Mouse (Mus musculus): Measurements from ENCODE around the gene Krt20.

The Krt20 gene

GRCm38 (mm10) chr11:99437972-99438371 is at the start of gene Krt20:
TSS of gene Krt20 (minus strand) at chr11:99438150.
- DNase-seq (ENCODE audit: low spot score): no peak

DNA sequence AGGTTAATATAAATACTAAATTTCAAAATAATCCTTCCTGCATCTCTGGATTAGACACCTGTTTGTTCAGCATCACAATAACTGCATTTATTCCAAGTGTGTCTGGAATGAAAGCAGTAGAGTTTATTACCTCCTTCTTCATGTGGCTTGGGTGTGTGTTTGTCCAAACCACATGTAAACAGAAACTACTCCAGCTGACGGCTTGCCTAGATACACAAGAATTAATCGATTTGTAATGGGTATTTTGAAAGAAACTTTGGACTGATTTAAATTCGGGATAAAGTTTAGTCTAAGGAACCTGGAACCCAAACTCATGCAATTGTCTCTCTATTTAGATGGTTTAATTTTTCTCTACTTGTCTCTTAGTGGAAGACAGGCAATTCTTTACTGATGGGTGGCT is 37.0 kb upstream of the Krt20 start:
- DNase-seq (ENCODE audit: low spot score): no peak

DNA sequence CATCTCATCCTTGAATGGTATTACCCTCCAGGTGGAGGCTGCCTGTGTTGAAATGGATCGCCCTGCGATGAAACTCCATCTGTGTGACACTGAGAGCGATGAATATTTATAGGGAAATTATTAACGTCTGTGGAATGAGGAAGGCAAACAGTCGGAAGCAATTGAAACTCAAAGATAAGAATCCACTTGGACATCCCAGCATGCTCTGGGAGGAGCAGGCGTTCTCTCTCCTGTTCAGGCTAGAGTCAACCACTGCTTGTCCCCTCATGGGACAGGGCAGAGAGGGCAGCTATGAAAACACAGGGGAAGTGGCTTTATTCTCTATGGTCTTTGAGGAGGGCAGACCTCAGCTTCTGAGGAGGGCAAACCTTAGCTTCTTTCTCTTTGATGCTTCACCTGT is 35.5 kb upstream of the Krt20 start:
- no peak for DNase-seq (ENCODE audit: low spot score)

DNA sequence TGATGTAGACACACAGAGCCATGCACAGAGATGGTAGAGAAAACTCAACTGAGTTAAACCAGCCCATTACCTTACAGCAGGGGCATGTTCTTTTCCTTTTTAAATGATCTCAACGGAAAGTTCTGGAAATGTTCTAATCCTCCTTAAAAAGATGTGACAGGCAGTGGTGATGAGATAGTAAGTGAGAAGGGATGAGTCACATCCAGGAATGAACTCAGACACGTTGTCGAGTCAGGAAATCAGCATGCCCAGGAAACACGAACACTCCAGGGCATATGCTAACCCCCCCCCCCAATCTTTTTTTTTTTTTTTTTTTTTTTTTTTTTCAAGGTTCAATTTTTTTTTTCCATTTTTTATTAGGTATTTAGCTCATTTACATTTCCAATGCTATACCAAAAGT is 34.5 kb upstream of the Krt20 start:
- DNase-seq (ENCODE audit: low spot score): no peak

DNA sequence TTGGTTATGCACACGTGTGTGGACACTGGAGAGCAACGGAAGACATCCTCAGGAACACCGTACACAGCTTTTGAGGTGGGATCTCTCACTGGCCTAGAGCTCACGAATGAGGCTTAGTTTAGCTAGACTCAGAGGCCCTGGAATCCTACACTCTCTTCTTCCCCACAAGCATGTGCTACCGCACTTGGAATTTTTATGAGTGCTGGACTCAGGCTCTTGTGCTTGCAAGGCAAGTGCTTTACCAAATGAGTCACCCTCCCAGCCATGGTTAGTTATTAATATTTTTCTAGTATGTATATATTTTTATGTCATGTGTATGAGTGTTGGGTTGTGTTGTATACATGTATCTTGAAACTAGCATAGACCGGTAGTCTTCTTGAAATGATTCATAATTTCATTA is 34.0 kb upstream of the Krt20 start:
- no peak for DNase-seq (ENCODE audit: low spot score)

GRCm38 (mm10) chr11:99469228-99469627 is 31.3 kb upstream of the Krt20 start:
- DNase-seq (ENCODE audit: low spot score): no peak

DNA sequence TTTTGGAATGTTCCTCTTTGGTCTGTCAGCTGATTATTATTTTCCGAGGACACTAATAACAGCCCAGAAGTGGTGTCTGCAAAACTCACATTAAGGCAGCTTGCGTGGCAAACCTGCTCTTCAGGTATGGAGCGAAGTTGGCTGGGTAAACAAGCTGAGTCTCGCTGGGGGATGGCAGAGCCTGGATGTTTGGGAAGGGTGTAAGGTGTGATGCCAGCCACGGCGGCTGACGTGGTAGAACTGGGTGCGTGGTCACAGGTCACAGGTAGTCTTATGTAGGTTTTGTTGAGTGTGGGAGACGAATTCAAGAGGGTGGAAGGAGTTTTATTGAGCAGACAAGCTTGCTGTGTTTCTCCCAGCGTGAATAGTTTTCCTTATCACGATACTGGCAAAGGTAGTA is 30.6 kb upstream of the Krt20 start:
- no peak for DNase-seq (ENCODE audit: low spot score)

GRCm38 (mm10) chr11:99466316-99466715 is 28.4 kb upstream of the Krt20 start:
- DNase-seq (ENCODE audit: low spot score): no peak

- DNase-seq (ENCODE audit: low spot score): peak; percentile 75
Observed at GRCm38 (mm10) chr11:99464836-99465235, 26.9 kb upstream of the Krt20 start.

DNA sequence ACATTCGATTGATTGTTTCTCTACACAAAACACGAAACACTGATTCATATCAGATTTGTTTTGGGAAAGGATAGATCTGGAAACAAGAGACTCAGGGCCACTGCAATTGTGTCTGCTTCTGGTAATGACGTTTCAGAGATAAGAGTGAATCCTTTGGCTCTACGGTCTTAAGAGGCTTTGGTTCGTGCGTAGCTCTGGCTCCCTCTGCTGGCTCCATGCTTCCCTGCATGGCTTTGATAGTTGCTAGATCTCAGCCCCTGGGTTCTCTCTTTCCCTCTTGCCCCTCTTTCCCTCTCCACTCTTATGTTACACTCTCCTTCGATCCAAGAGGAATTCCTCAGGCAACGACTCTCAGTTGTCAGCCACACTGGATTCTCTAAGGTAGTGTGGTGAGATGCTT is 25.2 kb upstream of the Krt20 start:
- DNase-seq (ENCODE audit: low spot score): peak; percentile 53

GRCm38 (mm10) chr11:99461736-99462135 is 23.8 kb upstream of the Krt20 start:
- no peak for DNase-seq (ENCODE audit: low spot score)

DNA sequence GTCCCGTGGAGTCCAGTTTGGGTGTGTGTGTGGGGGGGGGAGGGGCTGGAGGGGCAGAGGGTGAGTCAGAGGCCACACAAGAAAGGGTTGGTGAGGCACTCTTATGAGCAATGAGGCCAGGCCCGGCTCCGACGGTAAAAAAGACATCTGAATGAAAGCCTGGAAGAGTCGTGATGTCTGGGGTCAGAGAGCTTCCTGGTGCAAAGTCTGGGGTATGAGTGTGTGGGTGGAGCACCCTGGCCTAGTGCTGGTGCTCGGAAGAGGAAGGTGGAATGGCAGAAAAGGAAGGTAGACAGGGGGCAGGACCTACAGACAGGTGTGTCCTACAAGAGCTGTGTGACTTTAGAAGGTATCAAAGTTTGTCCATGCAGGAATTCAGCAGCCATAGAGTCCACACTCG is 20.9 kb upstream of the Krt20 start:
- no peak for DNase-seq (ENCODE audit: low spot score)

GRCm38 (mm10) chr11:99454759-99455158 is 16.8 kb upstream of the Krt20 start:
- no peak for DNase-seq (ENCODE audit: low spot score)

DNA sequence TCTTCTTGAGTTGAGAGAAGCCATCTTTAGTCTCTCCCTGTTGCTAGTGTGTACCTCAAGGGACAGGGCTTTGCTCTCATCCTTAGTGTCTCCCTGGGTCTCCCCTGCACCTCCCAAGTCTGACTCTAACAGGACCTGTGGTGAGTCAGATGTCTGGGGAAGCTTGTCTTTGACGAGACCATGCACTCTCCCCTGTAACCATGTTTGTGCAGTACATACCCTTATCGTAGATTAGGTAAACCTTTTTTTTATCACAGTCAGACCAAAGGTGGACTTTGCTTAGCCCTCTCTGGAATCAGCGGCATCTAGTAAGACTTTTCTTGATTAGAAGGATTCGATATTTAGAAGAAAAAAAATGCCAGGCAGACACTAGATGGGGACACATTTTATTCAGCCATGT is 16.1 kb upstream of the Krt20 start:
- DNase-seq (ENCODE audit: low spot score): no peak

DNA sequence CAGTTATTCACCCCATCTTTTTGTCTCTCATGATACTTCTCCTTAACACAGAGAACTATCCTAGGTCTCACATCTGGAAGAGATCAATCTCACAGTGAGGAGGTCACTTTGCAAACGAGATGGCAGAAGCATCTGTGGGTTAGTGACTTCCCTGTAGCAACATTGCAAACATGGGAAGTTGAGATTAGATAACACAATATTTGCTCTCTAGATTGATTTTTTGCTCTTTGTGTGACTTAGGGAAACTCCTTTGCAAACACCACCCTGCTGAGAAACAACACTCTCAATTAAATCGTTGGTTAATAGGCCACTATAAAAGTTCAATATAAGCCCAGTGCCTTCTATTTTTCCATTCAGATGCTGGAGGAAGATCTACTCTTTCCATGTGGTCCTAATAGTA is 10.8 kb upstream of the Krt20 start:
- DNase-seq (ENCODE audit: low spot score): no peak

DNA sequence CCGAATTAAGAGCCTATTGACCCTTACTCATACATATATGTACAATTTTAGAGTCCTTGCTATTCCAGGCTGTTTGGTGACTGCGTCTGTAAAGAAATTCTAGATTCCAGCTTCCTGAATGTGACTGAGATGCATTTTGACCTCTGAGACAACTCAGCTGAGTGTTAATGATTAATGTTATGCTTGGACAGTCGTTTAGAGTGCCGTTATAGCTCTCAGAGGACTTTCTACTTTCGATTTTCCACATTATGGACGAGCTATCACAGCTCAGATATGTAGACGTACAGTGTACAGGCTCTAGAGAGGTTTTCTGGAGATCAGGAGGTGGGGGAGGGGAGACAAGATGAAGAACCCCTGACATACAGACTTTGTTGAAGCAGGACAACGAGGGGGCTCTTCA is 3.3 kb upstream of the Krt20 start:
- DNase-seq (ENCODE audit: low spot score): no peak

DNA sequence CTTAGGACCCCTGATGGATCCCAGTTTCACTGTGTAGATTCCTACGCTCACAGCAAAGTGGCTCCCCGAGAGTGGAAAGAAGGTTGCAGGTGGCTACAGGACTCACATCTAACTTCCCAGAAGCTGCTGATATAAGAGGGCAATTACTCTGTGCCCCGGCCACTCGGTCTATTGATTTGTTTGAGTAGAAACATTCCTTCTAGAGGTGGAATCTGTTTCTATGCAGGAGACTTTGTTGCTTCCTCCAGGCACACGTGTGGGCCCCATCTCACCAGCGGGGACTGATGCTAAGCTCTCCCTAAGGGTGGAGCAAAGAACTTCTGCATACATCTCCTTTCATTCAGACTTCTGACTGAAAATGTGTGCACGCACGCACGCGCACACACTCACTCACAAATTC is 1.5 kb upstream of the Krt20 start:
- DNase-seq (ENCODE audit: low spot score): no peak

DNA sequence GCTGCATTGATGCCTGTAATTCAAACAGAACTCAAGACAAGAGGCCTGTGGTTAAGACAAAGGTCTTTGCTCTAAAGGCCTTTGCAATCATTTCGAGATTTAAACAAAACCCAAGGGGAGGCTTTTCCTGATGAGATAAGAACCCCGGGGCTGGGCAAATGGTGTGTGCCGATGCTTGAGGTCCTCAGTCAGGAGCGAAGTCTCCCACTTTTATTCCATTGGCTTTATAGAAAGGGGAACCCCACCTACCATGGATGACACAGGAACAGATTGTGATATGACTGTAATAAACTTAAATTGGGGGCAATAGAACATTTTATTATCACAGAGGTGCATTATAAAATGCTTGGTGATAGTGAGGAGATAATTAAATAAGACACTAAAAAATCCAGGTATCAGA is 1.3 kb downstream of the Krt20 start:
- DNase-seq (ENCODE audit: low spot score): no peak

GRCm38 (mm10) chr11:99430670-99431069 is 7.3 kb downstream of the Krt20 start:
- DNase-seq (ENCODE audit: low spot score): no peak

- DNase-seq (ENCODE audit: low spot score): no peak
Observed at GRCm38 (mm10) chr11:99422159-99422558, 15.8 kb downstream of the Krt20 start, which contains the start of gene Krt12. TSS of gene Krt12 (minus strand) at chr11:99422259.

DNA sequence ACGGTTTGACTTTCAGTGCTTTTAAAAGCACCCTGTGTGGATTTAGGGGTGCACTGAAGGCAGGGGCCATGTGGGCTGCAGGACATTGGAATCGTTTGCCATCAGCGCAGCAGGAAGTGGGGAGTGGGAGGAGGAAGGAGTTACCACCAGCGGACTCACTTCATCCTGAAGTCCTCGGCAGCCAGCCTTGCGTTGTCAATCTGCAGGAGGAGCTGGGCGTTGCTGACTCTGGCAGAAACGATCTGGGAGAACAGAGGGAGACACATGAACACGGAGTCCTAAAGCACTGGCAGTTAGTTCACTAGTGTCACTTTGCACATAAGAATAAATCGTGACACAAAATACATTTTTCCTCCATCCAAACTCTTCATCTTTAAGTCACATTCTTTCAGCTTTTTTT is 17.4 kb downstream of the Krt20 start:
- DNase-seq (ENCODE audit: low spot score): no peak

DNA sequence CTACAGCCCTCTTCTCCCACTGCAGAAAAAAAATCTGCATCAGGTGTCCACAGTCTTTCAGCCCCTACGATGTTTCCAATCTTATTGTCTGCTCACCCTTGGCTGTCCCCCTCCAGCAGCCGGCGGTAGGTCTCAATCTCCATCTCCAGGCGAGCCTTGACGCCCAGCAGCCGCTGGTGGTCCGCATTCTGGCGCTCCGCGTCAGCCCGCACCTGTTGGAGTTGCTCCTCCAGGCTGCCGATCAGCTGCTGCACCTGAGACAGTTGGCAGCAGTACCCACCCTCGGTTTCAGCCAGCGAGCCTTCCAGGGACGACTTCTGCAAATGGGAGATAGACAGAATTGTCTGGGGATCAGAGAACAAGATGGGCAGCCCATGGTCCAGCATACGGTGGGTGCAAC is 20.1 kb downstream of the Krt20 start:
- no peak for DNase-seq (ENCODE audit: low spot score)

DNA sequence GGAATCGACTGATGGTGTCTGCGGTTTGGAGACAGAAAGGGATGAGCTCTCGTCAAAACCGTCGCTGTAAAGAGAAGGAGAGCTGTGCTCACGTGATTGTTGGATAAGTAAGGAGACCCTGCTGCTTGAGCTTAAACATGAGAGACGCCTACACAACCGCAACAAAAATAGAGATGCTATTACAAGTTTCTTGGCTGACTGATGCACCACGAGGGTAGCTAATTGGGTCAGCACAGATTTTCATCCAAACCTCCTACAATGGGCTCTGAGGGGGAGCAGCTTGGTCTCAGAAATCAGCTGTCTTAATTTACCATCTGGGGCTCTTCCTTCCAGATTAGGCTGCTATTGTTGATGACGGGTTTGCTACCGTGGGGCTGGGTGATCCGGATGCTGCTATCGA is 21.0 kb downstream of the Krt20 start:
- DNase-seq (ENCODE audit: low spot score): peak; percentile 45

DNA sequence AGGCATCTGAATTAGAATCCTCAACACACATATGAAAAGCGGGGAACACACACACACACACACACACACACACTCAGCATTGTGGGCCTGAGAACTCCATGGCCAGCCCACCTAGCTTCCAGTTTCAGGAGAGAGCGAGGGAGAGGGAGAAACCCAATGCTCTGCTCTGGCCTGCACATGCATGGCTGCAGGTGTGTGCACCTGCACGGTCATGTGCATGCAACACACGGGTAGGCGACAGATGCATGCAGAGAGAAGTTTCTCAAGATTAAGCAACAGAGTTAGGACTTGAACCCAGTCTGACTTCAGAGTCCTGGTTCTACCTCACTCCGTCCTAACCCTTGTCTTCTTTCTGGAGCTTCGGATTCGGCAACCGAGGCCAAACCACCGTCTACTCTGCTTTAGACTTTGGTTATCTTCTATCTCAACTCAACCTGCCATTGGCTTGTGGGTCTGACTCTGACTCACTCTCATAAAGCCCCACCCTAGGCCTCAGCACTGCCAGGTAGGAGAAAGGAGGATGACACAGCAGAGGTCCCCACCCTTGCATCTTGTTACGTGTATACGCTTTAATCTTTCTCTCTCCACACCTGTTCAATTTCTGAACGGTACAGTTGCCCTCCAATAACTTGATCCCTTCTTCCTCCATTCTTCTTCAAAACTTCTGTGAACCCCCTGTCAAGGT is 23.3 kb downstream of the Krt20 start:
- no peak for DNase-seq (ENCODE audit: low spot score)

DNA sequence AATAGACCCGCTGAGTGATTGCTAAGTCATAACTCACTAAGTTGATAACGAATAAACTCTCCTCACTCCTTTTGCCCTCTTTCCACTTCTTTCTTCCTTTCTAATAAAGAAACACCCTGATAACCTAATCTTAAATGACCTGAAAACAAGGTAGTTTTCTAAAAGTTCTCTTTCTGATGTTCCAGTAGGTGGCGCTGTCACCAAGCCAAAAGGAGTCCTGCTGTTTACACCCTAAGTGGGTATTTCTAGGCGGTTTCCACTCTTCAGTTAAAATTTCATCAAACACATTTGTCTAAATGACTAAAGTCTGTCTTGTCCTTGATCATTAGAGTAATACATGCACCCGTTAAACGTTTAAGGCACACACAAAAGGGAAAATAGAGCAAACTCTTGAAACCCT is 24.7 kb downstream of the Krt20 start:
- DNase-seq (ENCODE audit: low spot score): no peak

Data from layer of hippocampus, adult 9-10 months (tissue).